In the genomic region with DNA sequence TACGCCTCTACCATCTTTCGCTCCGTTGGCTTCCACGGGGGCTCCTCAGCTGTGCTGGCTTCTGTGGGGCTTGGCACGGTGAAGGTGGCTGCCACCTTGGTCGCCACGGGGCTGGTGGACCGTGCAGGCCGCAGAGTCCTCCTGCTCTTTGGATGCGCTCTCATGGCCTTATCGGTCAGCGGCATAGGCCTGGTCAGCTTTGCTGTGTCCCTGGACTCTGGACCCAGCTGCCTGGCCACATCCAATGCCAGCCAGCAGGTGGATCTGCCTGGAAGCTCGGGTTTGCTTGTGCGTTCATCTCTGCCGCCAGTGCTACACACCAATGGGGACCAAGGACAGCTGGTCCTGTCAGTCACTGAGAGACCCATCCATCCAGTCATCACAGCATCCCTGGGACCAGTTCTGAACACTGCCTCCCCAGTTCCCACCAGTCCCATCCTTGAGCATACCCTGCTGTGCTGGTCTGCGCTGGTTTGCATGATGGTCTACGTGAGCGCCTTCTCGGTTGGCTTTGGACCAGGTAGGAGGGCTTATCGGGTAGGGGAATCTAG, we compare ENCODE assay signal across 20 mouse cellular contexts. TPM values are rescaled to one million over a fixed set of nuclear protein-coding genes. Genes with fewer than 3 reads are reported as not detected.
DNase-seq lines count a peak whose midpoint lies in the region; ATAC-seq and TF ChIP-seq lines count a peak whose summit lies in the region.
"Had no signal": no experiment of that assay in that cellular context is flagged by ENCODE, and none has a peak within 500 bp of the region (broad histone marks: within the 10 kb centered on the region; RNA-seq: fewer than 3 reads in every experiment).

No protein-coding gene starts in this region.

- ATAC-seq in embryonic facial prominence, embryonic 12.5 days (ENCODE audit: insufficient number of reproducible peaks, insufficient read depth, low FRiP score, low TSS enrichment), result 0 out of 2 replicates have a peak, but pooled peaks have one; percentile 17
- 0 out of 2 replicates have a peak, but pooled peaks have one; percentile 18 for ATAC-seq in kidney, postnatal 0 days (replicated peaks; ENCODE audit: low FRiP score, low read depth)
- ATAC-seq in midbrain, embryonic 11.5 days (ENCODE audit: low FRiP score), result no peak
- ATAC-seq: forebrain, postnatal 0 days; hindbrain, postnatal 0 days had no signal

- 93% methylated on average over 20 of the region's 20 CpGs for WGBS in embryonic facial prominence, embryonic 12.5 days
- WGBS in embryonic facial prominence, embryonic 10.5 days, result 95% methylated on average over 20 of the region's 20 CpGs
- 87% methylated on average over 20 of the region's 20 CpGs for WGBS in kidney, postnatal 0 days
- WGBS in kidney, adult 2 months, result 81% methylated on average over 20 of the region's 20 CpGs
- WGBS in midbrain, embryonic 10.5 days, result 95% methylated on average over 20 of the region's 20 CpGs
- 94% methylated on average over 20 of the region's 20 CpGs for WGBS in midbrain, embryonic 11.5 days

- H3K9me3 ChIP-seq in embryonic facial prominence, embryonic 12.5 days, result no peaks in the 10 kb centered on the region
- no peaks in the 10 kb centered on the region for H3K9me3 ChIP-seq in embryonic facial prominence, embryonic 10.5 days
- H3K9me3 ChIP-seq in kidney, postnatal 0 days (replicated peaks; ENCODE audit: low read length), result no peaks in the 10 kb centered on the region
- H3K9me3 ChIP-seq in midbrain, embryonic 10.5 days (replicated peaks), result no peaks in the 10 kb centered on the region
- H3K9me3 ChIP-seq in midbrain, embryonic 11.5 days (ENCODE audit: control insufficient read depth, low read length), result no peaks in the 10 kb centered on the region
- H3K9me3 ChIP-seq: forebrain, embryonic 12.5 days; heart, embryonic 13.5 days; hindbrain, embryonic 12.5 days had no signal

- no peak overlapping the region for H3K4me2 ChIP-seq in embryonic facial prominence, embryonic 12.5 days (replicated peaks)
- no peak overlapping the region for H3K4me2 ChIP-seq in kidney, postnatal 0 days (ENCODE audit: low read length)
- no peak overlapping the region for H3K4me2 ChIP-seq in midbrain, embryonic 11.5 days
- H3K4me2 ChIP-seq: forebrain, embryonic 12.5 days; heart, embryonic 13.5 days; hindbrain, embryonic 12.5 days had no signal

- H3K27me3 ChIP-seq in embryonic facial prominence, embryonic 12.5 days, result no peaks in the 10 kb centered on the region
- H3K27me3 ChIP-seq in embryonic facial prominence, embryonic 10.5 days (replicated peaks; ENCODE audit: low read depth, poor library complexity, severe bottlenecking), result 0 out of 2 replicates have a peak, but pooled peaks cover 4% of the 10 kb centered on the region
- no peaks in the 10 kb centered on the region for H3K27me3 ChIP-seq in kidney, postnatal 0 days (ENCODE audit: insufficient read depth, low read length)
- no peaks in the 10 kb centered on the region for H3K27me3 ChIP-seq in kidney, adult 2 months (replicated peaks; ENCODE audit: control insufficient read depth, insufficient read depth, low read length)
- no peaks in the 10 kb centered on the region for H3K27me3 ChIP-seq in midbrain, embryonic 10.5 days (ENCODE audit: low read depth, poor library complexity, severe bottlenecking)
- no peaks in the 10 kb centered on the region for H3K27me3 ChIP-seq in midbrain, embryonic 11.5 days (ENCODE audit: control insufficient read depth, insufficient read depth, low read length)
- H3K27me3 ChIP-seq: forebrain, embryonic 12.5 days; hindbrain, embryonic 12.5 days had no signal

- no peak overlapping the region for H3K9ac ChIP-seq in embryonic facial prominence, embryonic 12.5 days
- no peak overlapping the region for H3K9ac ChIP-seq in kidney, postnatal 0 days (ENCODE audit: low read depth, low read length)
- H3K9ac ChIP-seq in midbrain, embryonic 11.5 days (ENCODE audit: low read length), result no peak overlapping the region
- H3K9ac ChIP-seq: forebrain, embryonic 12.5 days; forebrain, postnatal 0 days; heart, embryonic 13.5 days; hindbrain, embryonic 12.5 days had no signal

- no peak for TF ChIP-seq CTCF in kidney, postnatal 0 days (IDR thresholded peaks at IDR 0.05; ENCODE audit: low read depth)
- no peak for TF ChIP-seq CTCF in kidney, adult 2 months (conservative IDR thresholded peaks at IDR 0.05; ENCODE audit: insufficient read depth, insufficient read length, low read depth, low read length)

- H3K4me1 ChIP-seq in embryonic facial prominence, embryonic 12.5 days, result peaks cover 14% of the 10 kb centered on the region
- H3K4me1 ChIP-seq in embryonic facial prominence, embryonic 10.5 days, result peaks cover 31% of the 10 kb centered on the region
- H3K4me1 ChIP-seq in kidney, postnatal 0 days (replicated peaks; ENCODE audit: insufficient read depth, low read length), result peaks cover 11% of the 10 kb centered on the region
- no peaks in the 10 kb centered on the region for H3K4me1 ChIP-seq in kidney, adult 2 months (ENCODE audit: control insufficient read depth, insufficient read depth, low read length)
- peaks cover 17% of the 10 kb centered on the region for H3K4me1 ChIP-seq in midbrain, embryonic 10.5 days
- 0 out of 2 replicates have a peak, but pooled peaks cover 2% of the 10 kb centered on the region for H3K4me1 ChIP-seq in midbrain, embryonic 11.5 days (ENCODE audit: control insufficient read depth, insufficient read depth, low read length)

- peaks cover 22% of the 10 kb centered on the region for H3K36me3 ChIP-seq in embryonic facial prominence, embryonic 12.5 days
- peaks cover 7% of the 10 kb centered on the region; the same call in 1 of the 2 replicates for H3K36me3 ChIP-seq in embryonic facial prominence, embryonic 10.5 days (replicated peaks)
- H3K36me3 ChIP-seq in kidney, postnatal 0 days (ENCODE audit: insufficient read depth, low read length), result 0 out of 2 replicates have a peak, but pooled peaks cover 7% of the 10 kb centered on the region
- no peaks in the 10 kb centered on the region for H3K36me3 ChIP-seq in kidney, adult 2 months (ENCODE audit: control insufficient read depth, insufficient read depth, low read length)
- H3K36me3 ChIP-seq in midbrain, embryonic 10.5 days, result no peaks in the 10 kb centered on the region
- no peaks in the 10 kb centered on the region for H3K36me3 ChIP-seq in midbrain, embryonic 11.5 days (ENCODE audit: control insufficient read depth, insufficient read depth, low read length)
- H3K36me3 ChIP-seq: forebrain, embryonic 12.5 days; hindbrain, embryonic 12.5 days had no signal

- H3K27ac ChIP-seq in embryonic facial prominence, embryonic 12.5 days, result no peak overlapping the region
- no peak overlapping the region for H3K27ac ChIP-seq in embryonic facial prominence, embryonic 10.5 days (replicated peaks)
- H3K27ac ChIP-seq in kidney, postnatal 0 days, result no peak overlapping the region
- no peak overlapping the region for H3K27ac ChIP-seq in kidney, adult 2 months (ENCODE audit: insufficient read depth, low read depth, low read length)
- 0 out of 2 replicates have a peak overlapping the region, but pooled peaks have one; percentile 50 for H3K27ac ChIP-seq in midbrain, embryonic 10.5 days (replicated peaks)
- no peak overlapping the region for H3K27ac ChIP-seq in midbrain, embryonic 11.5 days (ENCODE audit: low read depth, low read length)
- H3K27ac ChIP-seq: forebrain, embryonic 12.5 days; heart, adult 2 months; heart, embryonic 13.5 days; hindbrain, embryonic 12.5 days; hindbrain, postnatal 0 days had no signal

- no peak overlapping the region for H3K4me3 ChIP-seq in embryonic facial prominence, embryonic 12.5 days
- H3K4me3 ChIP-seq in embryonic facial prominence, embryonic 10.5 days, result no peak overlapping the region
- no peak overlapping the region for H3K4me3 ChIP-seq in kidney, postnatal 0 days (replicated peaks; ENCODE audit: low read depth, low read length)
- H3K4me3 ChIP-seq in kidney, adult 2 months (ENCODE audit: insufficient read depth, low read depth, low read length), result no peak overlapping the region
- H3K4me3 ChIP-seq in midbrain, embryonic 10.5 days, result no peak overlapping the region
- H3K4me3 ChIP-seq in midbrain, embryonic 11.5 days (ENCODE audit: low read depth, low read length), result no peak overlapping the region
- H3K4me3 ChIP-seq: forebrain, embryonic 12.5 days; heart, adult 2 months; heart, embryonic 13.5 days; hindbrain, embryonic 12.5 days had no signal

- no peak for DNase-seq in embryonic facial prominence, embryonic 10.5 days (ENCODE audit: low spot score)
- DNase-seq in kidney, postnatal 0 days (ENCODE audit: low spot score), result no peak
- DNase-seq in kidney, adult 2 months, result no peak
- DNase-seq in midbrain, embryonic 10.5 days (ENCODE audit: low spot score), result no peak
- DNase-seq in midbrain, embryonic 11.5 days (ENCODE audit: low spot score, missing footprints), result no peak
- DNase-seq in layer of hippocampus, adult 9-11 months, result no peak
- DNase-seq: adrenal gland, postnatal 10 days; cerebellum, adult 11 months; cerebellum, adult 8-10 months; cerebellum, postnatal 25 days; forebrain, postnatal 0 days; gastrocnemius, postnatal 14 days; heart, adult 2 months; heart, postnatal 36 days had no signal

- no peak for TF ChIP-seq POLR2A in kidney, adult 2 months (IDR thresholded peaks at IDR 0.05; ENCODE audit: low read depth, low read length)

RNA-seq across cellular contexts. Expression of gene Slc2a10, which starts 11.7 kb away (rescaled TPM):
- polyA plus RNA-seq in embryonic facial prominence, embryonic 12.5 days (2016; fragmentation: Nextera tagmentation; extraction: Ambion mirVana), result 10.2 TPM in 2 replicates
- 3.9 and 5.5 TPM in 2 replicates for polyA plus RNA-seq in embryonic facial prominence, embryonic 10.5 days (2016; fragmentation: Nextera tagmentation; extraction: Ambion mirVana)
- 3.2 and 4.3 TPM in 2 replicates for polyA plus RNA-seq in kidney, postnatal 0 days (2015; fragmentation: Nextera tagmentation; extraction: Ambion mirVana)
- 1.5 and 1.7 TPM in 2 replicates for polyA plus RNA-seq in kidney, adult 2 months (2012; rRNA removed)
- 4.0 and 4.4 TPM in 2 replicates for polyA plus RNA-seq in midbrain, embryonic 10.5 days (2016; fragmentation: Nextera tagmentation; extraction: Ambion mirVana)
- polyA plus RNA-seq in midbrain, embryonic 11.5 days (2014; fragmentation: Nextera tagmentation; extraction: Ambion mirVana), result 2.8 TPM in 2 replicates

RNA-seq across cellular contexts. Expression of gene Trp53rka, which starts 22.1 kb away (rescaled TPM):
- 54.0 and 54.3 TPM in 2 replicates for polyA plus RNA-seq in embryonic facial prominence, embryonic 12.5 days (2016; fragmentation: Nextera tagmentation; extraction: Ambion mirVana)
- 57.1 and 59.5 TPM in 2 replicates for polyA plus RNA-seq in embryonic facial prominence, embryonic 10.5 days (2016; fragmentation: Nextera tagmentation; extraction: Ambion mirVana)
- 27.2 and 27.5 TPM in 2 replicates for polyA plus RNA-seq in kidney, postnatal 0 days (2015; fragmentation: Nextera tagmentation; extraction: Ambion mirVana)
- 15.5 and 16.3 TPM in 2 replicates for polyA plus RNA-seq in kidney, adult 2 months (2012; rRNA removed)
- polyA plus RNA-seq in midbrain, embryonic 10.5 days (2016; fragmentation: Nextera tagmentation; extraction: Ambion mirVana), result 53.2 and 56.9 TPM in 2 replicates
- 46.2 and 49.3 TPM in 2 replicates for polyA plus RNA-seq in midbrain, embryonic 11.5 days (2014; fragmentation: Nextera tagmentation; extraction: Ambion mirVana)

RNA-seq across cellular contexts. Expression of gene Slc13a3, which starts 42.2 kb away (rescaled TPM):
- polyA plus RNA-seq in embryonic facial prominence, embryonic 12.5 days (2016; fragmentation: Nextera tagmentation; extraction: Ambion mirVana), result 0.10 and 0.24 TPM in 2 replicates
- 0.40 and 0.44 TPM in 2 replicates for polyA plus RNA-seq in embryonic facial prominence, embryonic 10.5 days (2016; fragmentation: Nextera tagmentation; extraction: Ambion mirVana)
- 8.3 and 9.7 TPM in 2 replicates for polyA plus RNA-seq in kidney, postnatal 0 days (2015; fragmentation: Nextera tagmentation; extraction: Ambion mirVana)
- 584 and 709 TPM in 2 replicates for polyA plus RNA-seq in kidney, adult 2 months (2012; rRNA removed)
- polyA plus RNA-seq in midbrain, embryonic 10.5 days (2016; fragmentation: Nextera tagmentation; extraction: Ambion mirVana), result 0.48 and 1.3 TPM in 2 replicates
- 1.4 and 2.1 TPM in 2 replicates for polyA plus RNA-seq in midbrain, embryonic 11.5 days (2014; fragmentation: Nextera tagmentation; extraction: Ambion mirVana)
- polyA plus RNA-seq: C2C12 had no signal

Comparison
In these comparisons a context has a peak if more than half of its experiments do, and no peak if none do; other contexts are left out.
1. RNA of gene Slc13a3, which starts 42.2 kb away (polyA plus RNA-seq): 584 to 709 TPM in kidney, adult 2 months; 8.3 to 9.7 TPM in kidney, postnatal 0 days, 1.4 to 2.1 TPM in midbrain, embryonic 11.5 days, 0.48 to 1.3 TPM in midbrain, embryonic 10.5 days, 0.40 to 0.44 TPM in embryonic facial prominence, embryonic 10.5 days and 0.10 to 0.24 TPM in embryonic facial prominence, embryonic 12.5 days; every median in the first group is over 10 times any median in the second.